Mouse (Mus musculus) retina, embryonic 14.5 days (tissue): ENCODE data around the gene Fryl.

Experiments
- DNase-seq: peaks from one replicate; pipeline ENCODE4 v3.0.0-alpha.2; 2015; ENCODE audit warnings: low spot score

Gene Fryl

GRCm38 (mm10) chr5:73219716-73220115 lies 36.7 kb downstream of the Fryl start:
- DNase-seq, result no peak

- DNase-seq, result no peak
Observed at GRCm38 (mm10) chr5:73218065-73218464, 38.4 kb downstream of the Fryl start.

GRCm38 (mm10) chr5:73217116-73217515 lies 39.3 kb downstream of the Fryl start:
- DNase-seq, result no peak

- no peak for DNase-seq
Observed at GRCm38 (mm10) chr5:73216014-73216413, 40.4 kb downstream of the Fryl start.

GRCm38 (mm10) chr5:73212446-73212845 lies 44.0 kb downstream of the Fryl start:
- peak; percentile 37 for DNase-seq

- DNase-seq, result no peak
Observed at GRCm38 (mm10) chr5:73211961-73212360, 44.5 kb downstream of the Fryl start.

GRCm38 (mm10) chr5:73210971-73211315 lies 45.5 kb downstream of the Fryl start:
- DNase-seq, result no peak

- no peak for DNase-seq
Observed at GRCm38 (mm10) chr5:73210127-73210970, 46.1 kb downstream of the Fryl start.

GRCm38 (mm10) chr5:73209201-73210096 lies 47.0 kb downstream of the Fryl start:
- DNase-seq, result no peak

- DNase-seq, result no peak
Observed at GRCm38 (mm10) chr5:73208645-73209044, 47.8 kb downstream of the Fryl start.

GRCm38 (mm10) chr5:73206722-73207121 lies 49.7 kb downstream of the Fryl start:
- no peak for DNase-seq

- DNase-seq, result no peak
Observed at GRCm38 (mm10) chr5:73205996-73206629, 50.3 kb downstream of the Fryl start.

GRCm38 (mm10) chr5:73205050-73205449 lies 51.4 kb downstream of the Fryl start:
- DNase-seq, result no peak

GRCm38 (mm10) chr5:73202498-73202897 lies 53.9 kb downstream of the Fryl start:
- DNase-seq, result no peak

- no peak for DNase-seq
Observed at GRCm38 (mm10) chr5:73202077-73202476, 54.3 kb downstream of the Fryl start.

- DNase-seq, result no peak
Observed at GRCm38 (mm10) chr5:73200387-73201384, 55.7 kb downstream of the Fryl start.

GRCm38 (mm10) chr5:73199586-73199985 lies 56.8 kb downstream of the Fryl start:
- no peak for DNase-seq

GRCm38 (mm10) chr5:73198690-73199089 lies 57.7 kb downstream of the Fryl start:
- DNase-seq, result no peak

- no peak for DNase-seq
Observed at GRCm38 (mm10) chr5:73197796-73198195, 58.6 kb downstream of the Fryl start.

- DNase-seq, result peak; percentile 85
Observed at GRCm38 (mm10) chr5:73194740-73195139, 61.7 kb downstream of the Fryl start.

GRCm38 (mm10) chr5:73194083-73194570 lies 62.3 kb downstream of the Fryl start:
- peak; percentile 42 for DNase-seq
